Mouse (Mus musculus): ENCODE results near the gene Zfyve28. TPM values are rescaled to one million over a fixed set of nuclear protein-coding genes. Genes with fewer than 3 reads are reported as not detected.

The Zfyve28 gene
- total and polyA plus RNA-seq, 2 experiments from 2014 or later: 3.0 to 10.1 TPM

GRCm38 (mm10) chr5:34298937-34299535 is 10.8 kb upstream of the Zfyve28 start:
- no peak overlapping the region for H3K9ac ChIP-seq (replicated peaks; ENCODE audit: low read length)
- no peak overlapping the region for H3K4me2 ChIP-seq (ENCODE audit: low read depth, low read length)
- no peaks in the 10 kb centered on the region for H3K9me3 ChIP-seq (ENCODE audit: low read length)
- H3K27ac ChIP-seq: no peak overlapping the region
- H3K36me3 ChIP-seq (ENCODE audit: insufficient read depth, low read length): no peaks in the 10 kb centered on the region
- 79% methylated on average over 10 of the region's 10 CpGs for WGBS
- no peak overlapping the region for H3K4me3 ChIP-seq (ENCODE audit: low read length)
- ATAC-seq (no peak), DNase-seq (ENCODE audit: low spot score) (no peak)
- no peak for TF ChIP-seq CTCF (IDR thresholded peaks at IDR 0.05; ENCODE audit: low read depth)
- no peaks in the 10 kb centered on the region for H3K27me3 ChIP-seq (ENCODE audit: insufficient read depth, low read length)
- no peaks in the 10 kb centered on the region for H3K4me1 ChIP-seq (ENCODE audit: insufficient read depth, low read length)

- no peak overlapping the region for H3K4me2 ChIP-seq (ENCODE audit: low read depth, low read length)
- H3K9me3 ChIP-seq (ENCODE audit: low read length): no peaks in the 10 kb centered on the region
- no peaks in the 10 kb centered on the region for H3K36me3 ChIP-seq (ENCODE audit: insufficient read depth, low read length)
- H3K27me3 ChIP-seq (ENCODE audit: insufficient read depth, low read length): no peaks in the 10 kb centered on the region
- no peak overlapping the region for H3K9ac ChIP-seq (replicated peaks; ENCODE audit: low read length)
- H3K27ac ChIP-seq: no peak overlapping the region
- no peak for DNase-seq (ENCODE audit: low spot score)
- no peaks in the 10 kb centered on the region for H3K4me1 ChIP-seq (ENCODE audit: insufficient read depth, low read length)
- TF ChIP-seq CTCF (IDR thresholded peaks at IDR 0.05; ENCODE audit: low read depth): no peak
- 45% methylated on average over 4 of the region's 4 CpGs for WGBS
- no peak overlapping the region for H3K4me3 ChIP-seq (ENCODE audit: low read length)
- ATAC-seq: no peak; the same call in 1 of the 2 replicates
These were observed 9.8 kb upstream of the Zfyve28 start for GRCm38 (mm10) chr5:34298061-34298460.

- Histone ChIP-seq H3K4me3 (ENCODE audit: low read length) (no peak overlapping the region), H3K4me2 (ENCODE audit: low read depth, low read length) (no peak overlapping the region), H3K27me3 (ENCODE audit: insufficient read depth, low read length) (no peaks in the 10 kb centered on the region), H3K9me3 (ENCODE audit: low read length) (no peaks in the 10 kb centered on the region), H3K9ac (replicated peaks; ENCODE audit: low read length) (no peak overlapping the region), H3K4me1 (ENCODE audit: insufficient read depth, low read length) (no peaks in the 10 kb centered on the region), H3K27ac (no peak overlapping the region), H3K36me3 (ENCODE audit: insufficient read depth, low read length) (no peaks in the 10 kb centered on the region)
- WGBS: 85% methylated on average over 2 of the region's 2 CpGs
- no peak for TF ChIP-seq CTCF (IDR thresholded peaks at IDR 0.05; ENCODE audit: low read depth)
- no peak for ATAC-seq
- no peak for DNase-seq (ENCODE audit: low spot score)
These were observed 6.9 kb upstream of the Zfyve28 start for GRCm38 (mm10) chr5:34295141-34295540.

GRCm38 (mm10) chr5:34294696-34295095 is 6.4 kb upstream of the Zfyve28 start:
- Histone ChIP-seq H3K9me3 (ENCODE audit: low read length) (no peaks in the 10 kb centered on the region), H3K4me2 (ENCODE audit: low read depth, low read length) (no peak overlapping the region), H3K4me3 (ENCODE audit: low read length) (no peak overlapping the region), H3K27me3 (ENCODE audit: insufficient read depth, low read length) (no peaks in the 10 kb centered on the region), H3K9ac (replicated peaks; ENCODE audit: low read length) (no peak overlapping the region), H3K27ac (no peak overlapping the region), H3K36me3 (ENCODE audit: insufficient read depth, low read length) (no peaks in the 10 kb centered on the region), H3K4me1 (ENCODE audit: insufficient read depth, low read length) (no peaks in the 10 kb centered on the region)
- WGBS: 29% methylated on average over 2 of the region's 2 CpGs
- no peak for TF ChIP-seq CTCF (IDR thresholded peaks at IDR 0.05; ENCODE audit: low read depth)
- DNase-seq (ENCODE audit: low spot score) (no peak), ATAC-seq (no peak)

GRCm38 (mm10) chr5:34293363-34293762 is 5.1 kb upstream of the Zfyve28 start:
- ATAC-seq (no peak), DNase-seq (ENCODE audit: low spot score) (no peak)
- TF ChIP-seq CTCF (IDR thresholded peaks at IDR 0.05; ENCODE audit: low read depth): peak; percentile 18; the same call in 1 of the 2 replicates
- H3K36me3 ChIP-seq (ENCODE audit: insufficient read depth, low read length): no peaks in the 10 kb centered on the region
- H3K9ac ChIP-seq (replicated peaks; ENCODE audit: low read length): no peak overlapping the region
- H3K27me3 ChIP-seq (ENCODE audit: insufficient read depth, low read length): no peaks in the 10 kb centered on the region
- H3K9me3 ChIP-seq (ENCODE audit: low read length): no peaks in the 10 kb centered on the region
- no peak overlapping the region for H3K4me3 ChIP-seq (ENCODE audit: low read length)
- 77% methylated on average over 6 of the region's 6 CpGs for WGBS
- no peak overlapping the region for H3K27ac ChIP-seq
- H3K4me2 ChIP-seq (ENCODE audit: low read depth, low read length): no peak overlapping the region
- H3K4me1 ChIP-seq (ENCODE audit: insufficient read depth, low read length): no peaks in the 10 kb centered on the region

GRCm38 (mm10) chr5:34289286-34289685 is 1.0 kb upstream of the Zfyve28 start:
- Histone ChIP-seq H3K9me3 (ENCODE audit: low read length) (no peaks in the 10 kb centered on the region), H3K9ac (replicated peaks; ENCODE audit: low read length) (no peak overlapping the region), H3K4me2 (ENCODE audit: low read depth, low read length) (peak overlapping the region; percentile 84), H3K36me3 (ENCODE audit: insufficient read depth, low read length) (no peaks in the 10 kb centered on the region), H3K4me1 (ENCODE audit: insufficient read depth, low read length) (no peaks in the 10 kb centered on the region), H3K4me3 (ENCODE audit: low read length) (no peak overlapping the region), H3K27ac (no peak overlapping the region), H3K27me3 (ENCODE audit: insufficient read depth, low read length) (0 out of 2 replicates have a peak, but pooled peaks cover 6% of the 10 kb centered on the region)
- WGBS: 57% methylated on average over 2 of the region's 2 CpGs
- DNase-seq (ENCODE audit: low spot score) (no peak), ATAC-seq (no peak)
- TF ChIP-seq CTCF (IDR thresholded peaks at IDR 0.05; ENCODE audit: low read depth): no peak

GRCm38 (mm10) chr5:34287838-34288145 is 457 bp downstream of the Zfyve28 start:
- H3K9me3 ChIP-seq (ENCODE audit: low read length): no peaks in the 10 kb centered on the region
- TF ChIP-seq CTCF (IDR thresholded peaks at IDR 0.05; ENCODE audit: low read depth): no peak
- no peaks in the 10 kb centered on the region for H3K36me3 ChIP-seq (ENCODE audit: insufficient read depth, low read length)
- peak overlapping the region; percentile 84 for H3K4me2 ChIP-seq (ENCODE audit: low read depth, low read length)
- H3K9ac ChIP-seq (replicated peaks; ENCODE audit: low read length): peak overlapping the region; percentile 58
- ATAC-seq: 0 out of 2 replicates have a peak, but pooled peaks have one; percentile 0
- peak overlapping the region; percentile 72 for H3K4me3 ChIP-seq (ENCODE audit: low read length)
- 0 out of 2 replicates have a peak, but pooled peaks cover 6% of the 10 kb centered on the region for H3K27me3 ChIP-seq (ENCODE audit: insufficient read depth, low read length)
- DNase-seq (ENCODE audit: low spot score): peak; percentile 31
- under 1% methylated on average over 18 of the region's 18 CpGs for WGBS
- H3K4me1 ChIP-seq (ENCODE audit: insufficient read depth, low read length): no peaks in the 10 kb centered on the region
- H3K27ac ChIP-seq: peak overlapping the region; percentile 52; the same call in 1 of the 2 replicates

Measured in hindbrain, postnatal 0 days (tissue).